Mouse (Mus musculus) myocyte (in vitro differentiated cells): Measurements from ENCODE around the gene Ampd1. TPM values are rescaled to one million over a fixed set of nuclear protein-coding genes. Genes with fewer than 3 reads are reported as not detected.

ENCODE experiments used
- H3K27me3 ChIP-seq: one replicate; pipeline ENCODE4 v1.6.1; 2011; ENCODE audit not compliant: control insufficient read depth, insufficient read depth, insufficient read length
- H3K36me3 ChIP-seq: one replicate; pipeline ENCODE4 v1.6.1; 2011; ENCODE audit not compliant: control insufficient read depth, insufficient read depth
- H3K4me2 ChIP-seq: one replicate; pipeline ENCODE4 v1.6.1; 2011; ENCODE audit warnings: low read depth, control low read depth
- H3K4me3 ChIP-seq: one replicate; pipeline ENCODE4 v1.5.1; 2011; ENCODE audit warnings: mild to moderate bottlenecking, control low read depth, moderate library complexity
- H3K79me2 ChIP-seq: one replicate; pipeline ENCODE4 v1.6.1; 2011; ENCODE audit not compliant: control insufficient read depth, insufficient read depth
- H3ac ChIP-seq: one replicate; pipeline ENCODE4 v1.6.1; 2011; ENCODE audit not compliant: control insufficient read depth, insufficient read length
- CEBPB ChIP-seq: IDR thresholded peaks from 2 replicates; pipeline ENCODE4 v1.6.1; 2011; ENCODE audit warnings: mild to moderate bottlenecking, moderate library complexity; ENCODE audit not compliant: poor library complexity, insufficient read depth, severe bottlenecking
- E2F4 ChIP-seq: IDR thresholded peaks from one replicate; pipeline ENCODE4 v1.6.1; 2011; ENCODE audit warnings: mild to moderate bottlenecking, control low read depth, moderate library complexity; ENCODE audit not compliant: insufficient read depth
- MAX ChIP-seq: IDR thresholded peaks from one replicate; pipeline ENCODE4 v1.6.1; 2011; ENCODE audit warnings: low read depth, mild to moderate bottlenecking, control low read depth
- MYOD1 ChIP-seq, 3 experiments: IDR thresholded peaks; one replicate each; pipeline ENCODE4 v1.6.1; 2011; ENCODE audit warnings: control low read depth in 2 of 3, low read depth in 2 of 3, mild to moderate bottlenecking in 2 of 3, moderate library complexity in 1 of 3; ENCODE audit not compliant: insufficient read length in 2 of 3, control insufficient read depth in 1 of 3
- MYOG ChIP-seq, 3 experiments: IDR thresholded peaks; one replicate each; pipeline ENCODE4 v1.6.1; 2011; ENCODE audit warnings: control low read depth in 2 of 3, low read depth in 2 of 3, mild to moderate bottlenecking in 2 of 3; ENCODE audit not compliant: insufficient read length in 2 of 3, control insufficient read depth in 1 of 3, insufficient read depth in 1 of 3
- POLR2A ChIP-seq: IDR thresholded peaks from one replicate; pipeline ENCODE4 v1.6.1; 2011; ENCODE audit warnings: low read depth, mild to moderate bottlenecking, control low read depth, moderate library complexity; ENCODE audit not compliant: insufficient read length
- POLR2AphosphoS2 ChIP-seq: IDR thresholded peaks from one replicate; pipeline ENCODE4 v1.6.1; 2011; ENCODE audit warnings: low read depth, control low read depth; ENCODE audit not compliant: insufficient read length
- REST ChIP-seq: IDR thresholded peaks from one replicate; pipeline ENCODE4 v1.6.1; 2011; ENCODE audit warnings: mild to moderate bottlenecking, control low read depth, moderate library complexity; ENCODE audit not compliant: insufficient read depth, insufficient read length
- SRF ChIP-seq: IDR thresholded peaks from one replicate; pipeline ENCODE4 v1.6.1; 2011; ENCODE audit warnings: low read depth; ENCODE audit not compliant: control insufficient read depth, insufficient read length
- TCF12 ChIP-seq: IDR thresholded peaks from one replicate; pipeline ENCODE4 v1.6.1; 2011; ENCODE audit warnings: mild to moderate bottlenecking, control low read depth; ENCODE audit not compliant: poor library complexity, insufficient read depth, severe bottlenecking
- TCF3 ChIP-seq: IDR thresholded peaks from one replicate; pipeline ENCODE4 v1.6.1; 2011; ENCODE audit warnings: low read depth, control low read depth; ENCODE audit not compliant: insufficient read length
- USF1 ChIP-seq: IDR thresholded peaks from one replicate; pipeline ENCODE4 v1.6.1; 2011; ENCODE audit warnings: low read depth, mild to moderate bottlenecking, control low read depth, moderate library complexity
- polyA plus RNA-seq: library from polyadenylated mRNA; unstranded; fragments of >200 nt; fragmentation: generic; extraction: Trizol; gene quantifications from one replicate; pipeline ENCODE4 v1.2.1, GENCODE M21; 2012; ENCODE audit warnings: missing spikeins

The Ampd1 gene
- polyA plus RNA-seq: 2.4 TPM

- Histone ChIP-seq H3ac (no peak within 1 kb of the TSS), H3K4me3 (no peak within 1 kb of the TSS), H3K4me2 (peak within 1 kb of the TSS; percentile 30), H3K36me3 (peaks cover 6% of the 10 kb centered on the region), H3K79me2 (no peaks in the 10 kb centered on the region), H3K27me3 (no peaks in the 10 kb centered on the region)
- TF ChIP-seq MYOD1 (IDR thresholded peaks at IDR 0.05; ENCODE audit: control insufficient read depth in 1 of 3, insufficient read length in 2 of 3, low read depth in 2 of 3): peak in 1 of 3 experiments; percentile 41
- no peak for TF ChIP-seq USF1
Observed at GRCm38 (mm10) chr3:103073771-103074170, at the start of gene Ampd1. Gene Ampd1, plus strand, starts transcription at chr3:103074014.

DNA sequence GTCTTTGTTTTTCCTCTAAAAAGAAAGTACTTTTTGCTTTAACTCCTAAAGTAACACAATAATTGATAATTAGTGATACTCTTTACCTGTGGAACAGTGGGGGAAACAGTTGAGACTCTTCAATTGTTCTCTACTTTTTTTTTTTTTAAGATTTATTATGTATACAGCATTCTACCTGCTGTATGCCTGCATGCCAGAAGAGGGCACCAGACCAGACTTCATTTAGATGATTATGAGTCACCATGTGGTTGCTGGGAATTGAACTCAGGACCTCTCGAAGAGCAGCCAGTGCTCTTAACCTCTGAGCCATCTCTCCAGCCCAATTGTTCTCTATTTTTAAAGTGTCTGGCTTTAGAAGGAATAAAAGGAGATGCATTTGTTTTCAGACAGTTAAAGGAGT is 47.6 kb upstream of the Ampd1 start:
- TF ChIP-seq REST (no peak), CEBPB (no peak), POLR2A (no peak), TCF3 (no peak), USF1 (no peak), SRF (no peak), MAX (no peak), MYOG (IDR thresholded peaks at IDR 0.05; ENCODE audit: control insufficient read depth in 1 of 3, insufficient read depth in 1 of 3, insufficient read length in 2 of 3, low read depth in 2 of 3) (no peak), MYOD1 (IDR thresholded peaks at IDR 0.05; ENCODE audit: control insufficient read depth in 1 of 3, insufficient read length in 2 of 3, low read depth in 2 of 3) (no peak), E2F4 (no peak), POLR2AphosphoS2 (no peak), TCF12 (no peak)
- Histone ChIP-seq H3K79me2 (peaks cover 98% of the 10 kb centered on the region), H3K27me3 (no peaks in the 10 kb centered on the region), H3K36me3 (peaks cover 34% of the 10 kb centered on the region), H3ac (no peak overlapping the region), H3K4me2 (no peak overlapping the region), H3K4me3 (no peak overlapping the region)

DNA sequence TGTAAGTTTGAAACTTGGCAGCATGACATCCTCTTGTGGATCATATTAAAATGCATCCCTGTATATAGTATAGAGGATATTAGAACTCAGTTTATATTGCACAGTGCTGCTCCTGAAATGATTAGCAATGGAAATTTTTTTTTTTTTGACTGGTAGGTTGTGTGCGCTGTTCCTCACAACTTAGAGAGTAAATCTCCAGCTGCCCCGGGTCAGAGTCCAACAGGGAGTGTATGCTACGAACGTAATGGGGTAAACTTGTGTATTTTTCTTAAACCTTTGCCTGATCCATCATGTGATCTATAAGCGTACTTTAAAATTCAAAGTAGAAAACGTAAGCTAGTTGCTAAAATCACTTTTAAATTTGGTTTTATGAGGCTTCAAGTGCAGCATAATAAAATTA is 33.5 kb upstream of the Ampd1 start:
- TF ChIP-seq CEBPB: no peak
- no peaks in the 10 kb centered on the region for H3K27me3 ChIP-seq
- no peak overlapping the region for H3K4me2 ChIP-seq
- peaks cover 39% of the 10 kb centered on the region for H3K79me2 ChIP-seq
- peaks cover 85% of the 10 kb centered on the region for H3K36me3 ChIP-seq
- H3K4me3 ChIP-seq: no peak overlapping the region
- no peak overlapping the region for H3ac ChIP-seq

- H3K4me3 ChIP-seq: no peak overlapping the region
- H3ac ChIP-seq: no peak overlapping the region
- H3K79me2 ChIP-seq: peaks cover 33% of the 10 kb centered on the region
- peaks cover 90% of the 10 kb centered on the region for H3K36me3 ChIP-seq
- no peak for TF ChIP-seq CEBPB
- no peak for TF ChIP-seq REST
- no peak for TF ChIP-seq E2F4
- TF ChIP-seq MYOD1 (IDR thresholded peaks at IDR 0.05; ENCODE audit: control insufficient read depth in 1 of 3, insufficient read length in 2 of 3, low read depth in 2 of 3): no peak
- TF ChIP-seq POLR2A: no peak
- no peak for TF ChIP-seq MYOG (IDR thresholded peaks at IDR 0.05; ENCODE audit: control insufficient read depth in 1 of 3, insufficient read depth in 1 of 3, insufficient read length in 2 of 3, low read depth in 2 of 3)
- no peak for TF ChIP-seq MAX
- TF ChIP-seq USF1: no peak
- no peak for TF ChIP-seq TCF12
- TF ChIP-seq POLR2AphosphoS2: no peak
- no peak for TF ChIP-seq SRF
- no peaks in the 10 kb centered on the region for H3K27me3 ChIP-seq
- H3K4me2 ChIP-seq: no peak overlapping the region
Observed at GRCm38 (mm10) chr3:103040861-103041379, 32.9 kb upstream of the Ampd1 start.

GRCm38 (mm10) chr3:103056016-103056595 is 17.7 kb upstream of the Ampd1 start:
- H3K4me2 ChIP-seq: no peak overlapping the region
- peaks cover 66% of the 10 kb centered on the region for H3K36me3 ChIP-seq
- H3K4me3 ChIP-seq: no peak overlapping the region
- peaks cover 25% of the 10 kb centered on the region for H3K79me2 ChIP-seq
- no peak overlapping the region for H3ac ChIP-seq
- H3K27me3 ChIP-seq: no peaks in the 10 kb centered on the region
- TF ChIP-seq USF1 (no peak), MYOG (IDR thresholded peaks at IDR 0.05; ENCODE audit: control insufficient read depth in 1 of 3, insufficient read depth in 1 of 3, insufficient read length in 2 of 3, low read depth in 2 of 3) (no peak), POLR2A (no peak), MAX (no peak), MYOD1 (IDR thresholded peaks at IDR 0.05; ENCODE audit: control insufficient read depth in 1 of 3, insufficient read length in 2 of 3, low read depth in 2 of 3) (no peak), POLR2AphosphoS2 (no peak), CEBPB (no peak), TCF3 (no peak), SRF (no peak), REST (no peak)
